Mouse (Mus musculus): Measurements from ENCODE around the gene Ranbp3l.
"Not testable (repeated sequence)": the region's sequence is repeated elsewhere in the genome, so short reads cannot be mapped to it uniquely, and the experiment has no call there.

Ranbp3l gene

GRCm38 (mm10) chr15:8967573-8968228 lies at the start of gene Ranbp3l:
TSS of gene Ranbp3l (plus strand) at chr15:8967949.
- no peak for DNase-seq

DNA sequence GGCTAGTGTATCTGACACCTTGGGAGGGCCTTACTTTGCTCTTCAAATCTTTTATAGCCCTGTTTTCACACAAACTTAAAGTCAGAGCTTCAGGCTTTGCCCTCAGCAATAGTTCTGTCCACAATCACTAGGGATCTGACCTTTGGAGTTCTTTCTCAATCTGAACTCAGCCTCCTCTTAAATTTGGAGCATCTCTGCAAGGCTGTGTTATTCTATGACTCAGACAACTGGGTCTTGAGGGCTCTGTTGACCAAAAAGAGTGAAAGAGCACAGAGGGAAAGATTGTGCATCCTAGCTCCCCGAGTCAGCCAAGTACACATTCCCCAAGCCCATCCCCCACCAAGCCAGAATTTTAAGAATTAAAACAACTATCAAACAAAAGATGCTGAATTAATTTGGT lies 37.7 kb upstream of the Ranbp3l start:
- DNase-seq, result no peak

DNA sequence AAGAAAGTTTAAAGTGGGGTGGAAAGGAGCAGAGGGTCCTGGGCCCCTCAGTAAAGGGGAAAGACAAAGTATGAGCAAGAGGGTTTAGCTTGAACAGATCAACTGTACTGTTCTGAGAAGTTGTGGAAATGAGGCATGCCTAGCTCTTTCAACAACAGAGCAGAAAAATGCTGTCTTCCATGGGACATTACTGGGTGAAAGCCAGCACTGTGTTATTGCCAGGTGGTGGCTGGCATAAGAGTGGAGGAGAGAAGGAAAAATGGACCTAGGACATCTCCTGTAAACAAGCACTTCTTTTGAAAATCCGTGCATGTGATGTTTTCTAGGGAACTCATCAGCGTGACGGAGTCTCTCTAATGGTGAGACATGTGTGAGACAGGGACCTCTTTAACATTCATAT lies 30.8 kb upstream of the Ranbp3l start:
- no peak for DNase-seq

DNA sequence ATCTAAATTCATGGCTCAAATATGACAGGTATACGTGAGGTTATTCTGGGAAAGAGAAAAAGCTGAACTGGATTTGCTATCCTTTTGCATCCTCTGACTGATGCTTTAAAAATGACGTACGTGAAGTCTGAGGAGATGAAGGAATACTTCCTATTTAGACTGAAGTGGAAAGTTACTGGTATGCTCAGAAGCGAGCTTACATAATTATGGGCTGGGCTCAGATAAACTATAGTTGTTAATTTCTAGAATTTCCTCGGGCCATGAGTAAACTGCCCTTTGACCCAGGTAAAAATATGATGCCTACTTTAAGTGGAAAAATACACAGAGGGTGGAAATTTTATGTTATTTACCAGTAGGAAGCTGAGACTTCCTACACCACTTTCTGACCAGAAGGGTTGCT lies 26.9 kb upstream of the Ranbp3l start:
- no peak for DNase-seq

DNA sequence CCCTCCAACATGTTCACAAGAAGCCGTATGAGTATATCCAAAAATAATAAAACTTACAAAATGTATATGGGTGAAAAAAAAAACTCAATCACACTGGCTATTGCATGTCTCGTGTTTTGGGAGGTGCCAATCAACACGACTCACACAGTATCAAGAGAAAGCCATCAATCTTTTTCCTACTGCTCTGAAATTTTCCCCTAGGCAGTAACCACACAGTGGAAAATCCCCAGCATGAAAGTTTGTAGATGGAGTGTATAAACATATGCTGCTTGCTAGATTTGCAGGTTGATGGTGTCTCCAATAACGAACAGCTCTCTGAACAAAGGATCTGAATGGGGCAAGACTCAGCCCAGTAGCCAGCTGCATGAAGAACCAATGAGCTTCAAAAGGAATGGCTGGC lies 16.9 kb upstream of the Ranbp3l start:
- DNase-seq, result no peak

DNA sequence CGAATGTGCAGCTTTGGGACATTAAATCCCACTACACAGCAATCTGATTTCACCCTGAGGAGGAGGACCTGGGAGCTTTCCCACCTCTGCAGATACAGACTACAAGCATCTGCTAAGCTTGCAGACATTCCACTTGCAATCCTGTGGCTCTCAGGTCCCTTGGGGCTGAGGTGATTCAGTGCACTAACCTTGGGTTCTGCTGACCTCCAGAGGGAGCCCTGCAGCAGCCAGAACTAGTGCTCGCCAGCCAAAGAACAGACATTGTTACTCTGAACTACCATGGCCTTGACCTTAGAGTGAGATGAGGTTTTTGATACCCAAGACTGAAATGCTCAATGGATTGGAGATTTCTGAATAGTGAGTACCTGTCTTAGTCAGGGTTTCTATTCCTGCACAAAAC lies 4.4 kb upstream of the Ranbp3l start:
- DNase-seq, result no peak

GRCm38 (mm10) chr15:8968229-8968595 lies 463 bp downstream of the Ranbp3l start:
- DNase-seq, result no peak

GRCm38 (mm10) chr15:8969061-8969635 lies 1.4 kb downstream of the Ranbp3l start:
- no peak for DNase-seq

- DNase-seq, result no peak
These were observed 23.5 kb downstream of the Ranbp3l start for GRCm38 (mm10) chr15:8991211-8991610.

- no peak for DNase-seq
These were observed 24.4 kb downstream of the Ranbp3l start for GRCm38 (mm10) chr15:8991859-8992838.

GRCm38 (mm10) chr15:8994608-8995277 lies 27.0 kb downstream of the Ranbp3l start:
- no peak for DNase-seq

GRCm38 (mm10) chr15:8995490-8995889 lies 27.7 kb downstream of the Ranbp3l start:
- DNase-seq, result no peak

- DNase-seq, result no peak
These were observed 35.0 kb downstream of the Ranbp3l start for GRCm38 (mm10) chr15:9002762-9003161.

DNA sequence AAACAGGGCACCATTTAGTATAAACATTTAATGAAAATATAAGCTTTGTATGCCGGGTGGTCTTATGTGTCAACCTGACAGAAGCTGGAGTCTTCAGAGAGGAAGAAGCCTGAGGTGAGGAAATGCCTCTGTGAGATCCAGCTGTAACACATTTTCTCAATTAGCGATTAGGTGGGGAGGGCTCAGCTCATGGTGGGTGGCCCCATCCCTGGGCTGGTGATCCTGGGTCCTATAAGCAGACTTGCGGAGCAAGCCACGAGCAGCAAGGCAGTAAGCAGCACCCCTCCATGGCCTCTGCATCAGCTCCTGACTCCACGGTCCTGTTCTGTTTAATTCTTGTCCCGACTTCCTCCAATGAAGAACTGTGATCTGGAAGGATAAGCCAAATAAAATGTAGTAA lies 41.4 kb downstream of the Ranbp3l start:
- no peak for DNase-seq

DNA sequence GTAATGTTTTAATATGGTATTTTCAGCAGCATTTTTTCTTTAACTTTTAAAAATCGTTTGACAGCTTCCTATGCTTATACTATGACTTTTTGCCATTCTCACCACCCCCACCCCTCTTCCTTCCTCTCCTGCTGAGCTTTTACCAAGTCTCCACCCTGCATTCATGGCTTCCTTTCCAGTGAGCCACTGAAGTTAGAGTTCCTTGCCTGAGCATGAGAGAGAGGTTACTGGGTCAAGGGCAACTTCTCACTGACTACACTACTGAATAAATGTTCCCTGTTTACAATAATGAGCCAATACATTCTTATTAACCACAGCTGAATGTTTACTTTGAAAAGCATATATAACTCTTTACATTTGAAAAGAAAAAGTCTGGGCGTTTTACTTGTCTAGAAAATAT lies 46.8 kb downstream of the Ranbp3l start:
- no peak for DNase-seq

GRCm38 (mm10) chr15:9015496-9015895 lies 47.7 kb downstream of the Ranbp3l start:
- not testable (repeated sequence) for DNase-seq

GRCm38 (mm10) chr15:9055704-9056103 lies 88.0 kb downstream of the Ranbp3l start:
- DNase-seq, result no peak

- DNase-seq, result no peak
These were observed 92.1 kb downstream of the Ranbp3l start for GRCm38 (mm10) chr15:9059856-9060255.

GRCm38 (mm10) chr15:9061150-9061882 lies 93.6 kb downstream of the Ranbp3l start:
- no peak for DNase-seq

DNA sequence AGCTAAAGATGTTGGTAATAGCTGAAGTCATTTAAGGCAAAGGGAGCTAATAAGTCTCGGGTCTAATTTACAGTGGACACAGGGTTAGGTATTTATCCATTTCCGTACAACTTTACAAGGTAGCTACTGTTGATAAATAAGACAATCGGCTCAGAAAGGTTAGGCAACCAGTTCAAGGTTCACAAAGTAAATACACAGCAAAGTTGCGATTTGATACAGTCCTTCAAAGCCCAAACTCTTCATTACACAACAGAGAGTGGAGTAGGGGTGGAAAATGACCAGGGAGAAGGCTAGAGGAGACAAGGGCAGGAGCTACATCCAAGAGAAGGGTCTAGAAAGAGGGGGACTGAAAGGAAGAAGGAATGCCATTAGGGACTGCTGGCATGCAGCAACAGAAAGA lies 101.1 kb downstream of the Ranbp3l start:
- DNase-seq, result no peak

GRCm38 (mm10) chr15:9070353-9070752 lies 102.6 kb downstream of the Ranbp3l start:
- no peak for DNase-seq

DNA sequence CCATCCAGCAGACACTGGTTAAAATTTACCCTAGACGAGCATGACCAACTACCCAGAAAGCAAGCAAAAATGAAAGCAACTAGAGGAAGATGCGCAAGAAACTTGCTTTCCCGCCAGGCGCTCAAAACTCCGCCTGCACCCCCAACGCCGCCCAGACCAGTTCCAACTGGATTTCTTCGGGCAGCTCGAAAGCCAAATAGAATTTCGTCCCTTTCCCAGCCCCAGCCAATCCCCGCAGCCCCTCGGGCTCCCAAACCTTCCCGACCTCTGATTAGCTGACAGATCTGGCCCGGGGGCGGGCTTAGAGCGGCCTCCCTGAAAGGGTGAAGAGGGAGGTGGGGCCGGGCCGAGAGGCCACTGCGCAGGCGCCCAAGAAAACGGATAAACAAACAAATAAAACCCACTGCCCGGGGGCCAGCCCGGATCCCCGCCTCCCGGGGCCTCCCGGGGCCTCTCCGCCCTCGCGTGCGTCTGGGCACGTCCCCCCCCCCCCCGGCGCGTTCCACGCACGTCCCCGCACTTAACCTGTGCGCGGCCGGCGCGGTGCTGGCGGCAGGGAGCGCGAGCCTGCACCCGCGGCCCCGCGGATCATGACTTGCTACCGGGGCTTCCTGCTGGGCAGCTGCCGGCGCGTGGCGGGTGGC lies 103.3 kb downstream of the Ranbp3l start, which contains the start of gene Nadk2:
Gene Nadk2, plus strand, starts transcription at position 349 of the 644 bp plus-strand sequence.
- peak; percentile 95 to 96 for DNase-seq

Data from thymus, adult 18-20 months (tissue).